Mouse (Mus musculus) liver, embryonic 12.5 days (tissue): ENCODE measurements around the gene Hist1h2bg. TPM values are rescaled to one million over a fixed set of nuclear protein-coding genes. Genes with fewer than 3 reads are reported as not detected.
A peak's percentile ranks its signal among the peaks of the same experiment; 100 is the strongest.
"Not testable (repeated sequence)": the region's sequence is repeated elsewhere in the genome, so short reads cannot be mapped to it uniquely, and the experiment has no call there.

Experiments used
- ATAC-seq: fragments of 200-750 bp; cut with Nextera tagmentation; 2 replicates; pipeline ENCODE4 v1.8.0; 2017; ENCODE audit warnings: moderate number of reproducible peaks, mild to moderate bottlenecking, moderate library complexity
- H3K27ac ChIP-seq: fragments of 300-500 bp; sonication (generic); 2 replicates; pipeline ENCODE4 v1.5.1; 2016; ENCODE audit warnings: mild to moderate bottlenecking
- H3K27me3 ChIP-seq: fragments of 300-500 bp; sonication (generic); replicated peaks from 2 replicates; pipeline ENCODE4 v1.6.1; 2016; ENCODE audit warnings: mild to moderate bottlenecking, moderate library complexity
- H3K36me3 ChIP-seq: fragments of 300-500 bp; sonication (generic); 2 replicates; pipeline ENCODE4 v1.6.1; 2016; ENCODE audit warnings: mild to moderate bottlenecking, moderate library complexity
- H3K4me1 ChIP-seq: fragments of 300-500 bp; sonication (generic); 2 replicates; pipeline ENCODE4 v1.6.1; 2016
- H3K4me2 ChIP-seq: fragments of 300-500 bp; sonication (generic); 2 replicates; pipeline ENCODE4 v1.6.1; 2016; ENCODE audit warnings: mild to moderate bottlenecking, moderate library complexity
- H3K4me3 ChIP-seq: fragments of 300-500 bp; sonication (generic); 2 replicates; pipeline ENCODE4 v1.5.1; 2016; ENCODE audit warnings: mild to moderate bottlenecking, moderate library complexity
- H3K9ac ChIP-seq: fragments of 300-500 bp; sonication (generic); 2 replicates; pipeline ENCODE4 v1.6.1; 2016; ENCODE audit warnings: mild to moderate bottlenecking, moderate library complexity
- H3K9me3 ChIP-seq: fragments of 300-500 bp; sonication (generic); replicated peaks from 2 replicates; pipeline ENCODE4 v1.6.1; 2016; ENCODE audit warnings: mild to moderate bottlenecking, moderate library complexity
- WGBS: fragments of 180-500 bp; shearing (Covaris S2); methylation state at CpG from one replicate; pipeline ENCODE4 v1.1.7; 2016; ENCODE audit not compliant: insufficient replicate concordance; 5-methylcytosine and 5-hydroxymethylcytosine counted together
- polyA plus RNA-seq: library from polyadenylated mRNA; unstranded; fragments of >200 nt; fragmentation: Nextera tagmentation; extraction: Ambion mirVana; gene quantifications from 2 replicates; pipeline ENCODE4 v1.2.1, GENCODE M21; 2016

The Hist1h2bg gene
- polyA plus RNA-seq, 1 experiment from 2014 or later = 14.4 TPM

GRCm38 (mm10) chr13:23554925-23555838, 16.0 kb upstream of the Hist1h2bg start:
- H3K4me1 ChIP-seq = peaks cover 52% of the 10 kb centered on the region
- 1% methylated on average over 54 of the region's 54 CpGs for WGBS
- H3K9ac ChIP-seq = peak overlapping the region; percentile 90
- peak overlapping the region; percentile 79 for H3K4me2 ChIP-seq
- no peaks in the 10 kb centered on the region for H3K36me3 ChIP-seq
- peak; percentile 79 for ATAC-seq
- peak overlapping the region; percentile 60 for H3K4me3 ChIP-seq
- H3K27me3 ChIP-seq = no peaks in the 10 kb centered on the region
- H3K27ac ChIP-seq = peak overlapping the region; percentile 99
- H3K9me3 ChIP-seq = no peaks in the 10 kb centered on the region

DNA sequence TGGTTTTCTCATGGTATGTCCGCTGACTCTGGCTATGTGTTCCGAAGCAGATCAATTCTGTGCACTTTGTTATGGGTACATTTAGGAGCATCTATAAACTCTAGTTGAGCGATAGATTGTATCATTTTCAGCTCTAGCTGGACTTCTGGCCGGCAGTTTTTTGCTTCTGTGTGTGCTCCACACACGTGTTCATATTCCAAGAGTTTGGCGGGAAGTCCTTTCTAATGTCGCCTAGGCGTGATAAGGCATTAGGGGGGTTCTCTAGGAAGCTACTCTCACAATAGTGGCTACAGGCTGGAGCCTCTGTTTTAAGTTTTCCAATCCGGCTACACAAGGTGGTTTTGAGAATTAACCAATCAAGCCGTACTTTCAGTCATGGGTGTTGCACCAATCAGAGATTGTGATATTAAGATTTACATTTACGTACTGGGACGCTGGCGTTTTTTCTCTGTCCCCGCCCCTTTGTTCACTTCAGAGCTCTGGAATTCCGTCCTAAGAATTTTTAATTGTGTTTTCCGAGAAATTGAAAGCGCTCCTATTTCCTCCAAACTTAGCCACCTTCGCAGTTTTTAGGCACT, 15.3 kb upstream of the Hist1h2bg start:
- Histone ChIP-seq H3K4me1 (peaks cover 53% of the 10 kb centered on the region), H3K27me3 (no peaks in the 10 kb centered on the region), H3K36me3 (no peaks in the 10 kb centered on the region), H3K9ac (peak overlapping the region; percentile 90), H3K9me3 (no peaks in the 10 kb centered on the region), H3K4me2 (peak overlapping the region; percentile 79), H3K4me3 (peak overlapping the region; percentile 60), H3K27ac (peak overlapping the region; percentile 99)
- WGBS = 1% methylated on average over 18 of the region's 18 CpGs
- peak; percentile 55 for ATAC-seq

DNA sequence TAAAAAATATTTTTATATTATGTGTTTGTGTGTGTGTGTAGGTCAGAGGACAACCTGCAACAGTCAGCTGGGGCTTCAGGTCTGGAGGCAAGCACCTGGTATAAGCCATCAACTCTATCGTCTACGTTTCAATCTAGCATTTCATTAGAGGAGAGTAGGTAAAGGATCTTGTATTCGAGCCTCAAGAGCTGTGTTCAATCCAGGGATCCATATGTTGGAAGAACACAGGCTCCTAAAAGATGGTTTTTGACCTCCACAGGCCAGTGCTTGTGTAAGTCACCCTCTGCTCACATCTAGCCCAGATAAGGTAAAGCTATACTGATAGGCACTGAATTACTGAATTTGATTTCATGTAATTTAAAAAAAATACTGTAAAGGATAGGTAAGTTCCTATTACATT, 14.3 kb upstream of the Hist1h2bg start:
- no peaks in the 10 kb centered on the region for H3K36me3 ChIP-seq
- H3K4me2 ChIP-seq = peak overlapping the region; percentile 79
- H3K4me1 ChIP-seq = peaks cover 48% of the 10 kb centered on the region
- peak overlapping the region; percentile 60 for H3K4me3 ChIP-seq
- peak overlapping the region; percentile 90 for H3K9ac ChIP-seq
- H3K27ac ChIP-seq = peak overlapping the region; percentile 99
- ATAC-seq = no peak
- no peaks in the 10 kb centered on the region for H3K27me3 ChIP-seq
- 59% methylated on average over 3 of the region's 3 CpGs for WGBS
- H3K9me3 ChIP-seq = no peaks in the 10 kb centered on the region

GRCm38 (mm10) chr13:23560699-23561098, 10.5 kb upstream of the Hist1h2bg start:
- Histone ChIP-seq H3K4me3 (peak overlapping the region; percentile 29; the same call in 1 of the 2 replicates), H3K9ac (peak overlapping the region; percentile 61)
- WGBS = 29% methylated on average over 2 of the region's 2 CpGs

DNA sequence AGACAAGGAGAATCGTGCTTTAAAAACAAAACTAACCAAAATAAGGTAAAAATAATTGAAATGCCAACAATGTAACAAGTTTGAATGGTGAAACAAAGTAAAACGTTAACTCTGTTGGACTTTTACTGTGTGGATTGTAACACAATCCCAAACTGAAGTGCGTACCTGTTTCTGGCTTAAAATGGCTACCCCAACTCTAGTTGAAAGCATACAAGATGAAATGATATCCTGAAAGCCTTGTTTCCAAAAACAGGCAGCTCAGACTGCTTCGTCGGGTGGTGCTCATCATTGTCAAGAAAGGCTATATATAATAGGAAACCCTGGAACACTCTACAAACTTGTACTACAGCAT, 9.7 kb upstream of the Hist1h2bg start:
- not testable (repeated sequence) for ATAC-seq

More at GRCm38 (mm10) chr13:23560699-23561098, 10.5 kb upstream of the Hist1h2bg start:
- not testable (repeated sequence) for H3K9me3 ChIP-seq, H3K27me3 ChIP-seq, H3K36me3 ChIP-seq, ATAC-seq
- H3K4me1 ChIP-seq = peaks cover 52% of the 10 kb centered on the region
- peak overlapping the region; percentile 85 for H3K27ac ChIP-seq
- peak overlapping the region; percentile 58 for H3K4me2 ChIP-seq

GRCm38 (mm10) chr13:23561883-23562659, 9.1 kb upstream of the Hist1h2bg start, which contains the start of gene Hist1h3e:
Gene Hist1h3e (minus strand): TSS chr13:23562369.
- not testable (repeated sequence) for H3K9me3 ChIP-seq, H3K36me3 ChIP-seq, H3K27me3 ChIP-seq
- Histone ChIP-seq H3K4me2 (peak within 1 kb of the TSS; percentile 82), H3K27ac (peak within 1 kb of the TSS; percentile 99), H3K9ac (peak within 1 kb of the TSS; percentile 77), H3K4me3 (peak within 1 kb of the TSS; percentile 53), H3K4me1 (peaks cover 49% of the 10 kb centered on the region)
- 0% methylated on average over 57 of the region's 67 CpGs for WGBS
- ATAC-seq = peak; percentile 93

More for the DNA sequence above, 9.7 kb upstream of the Hist1h2bg start:
- whole genome bisulfite sequencing = 0% methylated on average over 2 of the region's 5 CpGs
- Histone ChIP-seq H3K4me2 (peak overlapping the region; percentile 82), H3K4me3 (peak overlapping the region; percentile 53), H3K9ac (peak overlapping the region; percentile 71), H3K27ac (peak overlapping the region; percentile 99), H3K4me1 (peaks cover 52% of the 10 kb centered on the region)
- not testable (repeated sequence) for H3K27me3 ChIP-seq, H3K36me3 ChIP-seq, H3K9me3 ChIP-seq

DNA sequence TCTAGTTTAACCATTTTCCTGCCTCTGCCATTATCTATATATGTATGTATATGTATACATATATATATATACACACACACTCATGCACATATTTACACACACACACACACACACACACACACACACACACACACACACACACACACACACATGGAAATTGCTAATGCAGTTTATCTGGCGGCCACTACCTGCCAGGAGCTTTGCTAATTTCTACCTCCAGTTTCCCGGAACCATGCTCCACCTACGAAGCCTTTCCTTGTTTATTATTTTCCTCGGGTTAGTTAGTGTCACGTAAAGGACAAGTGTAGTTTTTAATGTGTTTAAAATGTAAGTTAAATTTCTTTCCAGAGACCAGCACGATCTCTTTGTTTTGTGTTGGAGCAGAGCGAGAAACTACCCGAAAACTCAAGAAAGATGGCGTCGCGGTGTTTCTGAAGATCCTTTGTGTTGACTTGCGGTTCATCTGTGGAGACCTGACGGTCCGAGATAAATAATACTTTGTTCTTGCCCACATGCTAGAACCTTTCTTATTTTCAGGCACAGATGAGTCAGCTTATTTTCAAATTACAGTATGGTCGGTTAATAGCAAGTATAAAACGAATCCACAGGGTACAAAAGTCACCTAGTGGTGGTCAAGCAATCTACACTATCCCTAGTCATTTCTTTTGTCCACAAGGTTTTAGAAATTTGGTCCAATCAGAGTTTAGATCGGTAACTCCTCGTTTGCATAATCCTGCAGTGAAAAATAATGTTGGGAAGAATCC, 8.3 kb upstream of the Hist1h2bg start:
- H3K27ac ChIP-seq = peak overlapping the region; percentile 99
- peak overlapping the region; percentile 82 for H3K4me2 ChIP-seq
- WGBS = 5% methylated on average over 18 of the region's 18 CpGs
- H3K4me1 ChIP-seq = peaks cover 51% of the 10 kb centered on the region
- H3K9ac ChIP-seq = peak overlapping the region; percentile 77
- no peaks in the 10 kb centered on the region for H3K27me3 ChIP-seq
- H3K36me3 ChIP-seq = no peaks in the 10 kb centered on the region
- peak overlapping the region; percentile 53 for H3K4me3 ChIP-seq
- no peaks in the 10 kb centered on the region for H3K9me3 ChIP-seq
- ATAC-seq = no peak

DNA sequence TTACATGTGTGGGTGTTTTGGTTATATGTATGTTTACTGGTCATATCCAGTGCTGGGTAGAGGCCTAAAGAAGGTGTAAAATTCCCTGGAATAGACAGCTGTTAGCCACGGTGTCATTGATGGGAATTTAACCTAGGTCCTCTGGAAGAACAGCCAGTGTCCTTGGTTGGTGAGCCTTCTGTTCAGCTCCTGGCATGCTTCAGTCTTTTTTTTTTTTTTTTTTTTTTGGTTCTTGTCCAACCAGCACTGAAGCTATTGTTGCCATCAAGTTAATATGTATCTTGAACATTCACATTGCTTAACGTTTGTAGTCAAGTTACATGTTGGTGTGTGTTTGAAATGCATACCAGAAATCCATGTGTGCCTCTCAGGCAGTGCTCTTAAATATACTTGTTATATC, 6.7 kb upstream of the Hist1h2bg start:
- WGBS = 79% methylated on average over 2 of the region's 2 CpGs
- no peak for ATAC-seq
- Histone ChIP-seq H3K4me3 (no peak overlapping the region), H3K4me2 (no peak overlapping the region), H3K9me3 (no peaks in the 10 kb centered on the region), H3K4me1 (peaks cover 55% of the 10 kb centered on the region), H3K27ac (peak overlapping the region; percentile 99), H3K27me3 (no peaks in the 10 kb centered on the region), H3K36me3 (no peaks in the 10 kb centered on the region), H3K9ac (peak overlapping the region; percentile 31; the same call in 1 of the 2 replicates)

DNA sequence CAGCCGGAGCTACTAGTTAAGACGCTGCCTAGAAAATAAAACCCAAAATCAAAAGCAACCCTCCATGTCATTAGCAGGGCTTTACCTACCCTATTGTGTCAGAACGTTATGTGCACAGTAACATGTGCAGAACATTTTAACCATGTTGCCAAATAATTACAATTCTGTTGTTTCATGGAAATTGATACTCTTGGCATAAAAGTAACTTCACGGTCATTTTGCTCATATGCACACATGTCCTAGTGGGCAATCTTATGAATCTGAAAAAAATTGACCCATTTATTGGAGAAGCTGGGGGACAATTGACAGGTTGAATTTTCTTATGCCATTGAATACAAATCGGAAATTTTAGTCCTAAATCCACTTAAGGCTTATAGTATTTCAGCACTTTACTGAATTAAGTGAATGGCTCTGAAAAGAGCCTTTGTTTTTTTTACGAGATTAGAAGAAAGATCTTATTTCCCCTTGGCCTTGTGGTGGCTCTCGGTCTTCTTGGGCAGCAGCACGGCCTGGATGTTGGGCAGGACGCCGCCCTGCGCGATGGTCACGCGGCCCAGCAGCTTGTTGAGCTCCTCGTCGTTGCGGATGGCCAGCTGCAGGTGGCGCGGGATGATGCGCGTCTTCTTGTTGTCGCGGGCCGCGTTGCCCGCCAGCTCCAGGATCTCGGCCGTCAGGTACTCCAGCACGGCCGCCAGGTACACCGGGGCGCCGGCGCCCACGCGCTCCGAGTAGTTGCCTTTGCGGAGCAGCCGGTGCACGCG, 755 bp upstream of the Hist1h2bg start:
- H3K9me3 ChIP-seq, H3K27me3 ChIP-seq, ATAC-seq, H3K36me3 ChIP-seq: not testable (repeated sequence)
- 2% methylated on average over 27 of the region's 41 CpGs for WGBS
- Histone ChIP-seq H3K9ac (peak overlapping the region; percentile 75), H3K4me1 (peaks cover 40% of the 10 kb centered on the region), H3K4me2 (peak overlapping the region; percentile 79), H3K27ac (peak overlapping the region; percentile 99), H3K4me3 (peak overlapping the region; percentile 44)

DNA sequence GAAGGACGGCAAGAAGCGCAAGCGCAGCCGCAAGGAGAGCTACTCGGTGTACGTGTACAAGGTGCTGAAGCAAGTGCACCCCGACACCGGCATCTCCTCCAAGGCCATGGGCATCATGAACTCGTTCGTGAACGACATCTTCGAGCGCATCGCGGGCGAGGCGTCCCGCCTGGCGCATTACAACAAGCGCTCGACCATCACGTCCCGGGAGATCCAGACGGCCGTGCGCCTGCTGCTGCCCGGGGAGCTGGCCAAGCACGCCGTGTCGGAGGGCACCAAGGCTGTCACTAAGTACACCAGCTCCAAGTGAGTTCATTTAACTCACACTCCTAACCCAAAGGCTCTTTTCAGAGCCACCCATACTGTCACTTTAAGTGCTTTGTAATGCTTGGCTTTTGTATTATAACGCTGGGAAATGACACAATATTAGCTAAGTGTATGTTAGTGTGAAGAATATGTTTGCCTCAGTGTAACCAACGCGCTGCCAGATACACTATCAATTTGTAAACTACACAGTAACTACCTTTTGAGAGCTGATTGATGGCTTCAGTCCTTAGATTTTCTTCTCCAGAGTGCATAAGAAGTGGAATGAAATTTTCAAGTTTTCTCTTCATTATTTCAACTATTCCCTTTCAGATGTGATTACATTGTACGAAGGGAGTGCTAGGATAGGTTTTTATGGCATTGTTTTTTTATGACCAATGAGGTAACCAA, 465 bp downstream of the Hist1h2bg start:
- ATAC-seq = peak; percentile 6; the same call in 1 of the 2 replicates
- peak overlapping the region; percentile 79 for H3K4me2 ChIP-seq
- H3K4me3 ChIP-seq = peak overlapping the region; percentile 58
- peak overlapping the region; percentile 99 for H3K27ac ChIP-seq
- H3K4me1 ChIP-seq = peaks cover 39% of the 10 kb centered on the region
- WGBS = under 1% methylated on average over 13 of the region's 34 CpGs
- H3K9ac ChIP-seq = peak overlapping the region; percentile 85
- not testable (repeated sequence) for H3K9me3 ChIP-seq, H3K36me3 ChIP-seq, H3K27me3 ChIP-seq
